9 mouse cellular contexts compared by ENCODE assay signal in the genomic region with DNA sequence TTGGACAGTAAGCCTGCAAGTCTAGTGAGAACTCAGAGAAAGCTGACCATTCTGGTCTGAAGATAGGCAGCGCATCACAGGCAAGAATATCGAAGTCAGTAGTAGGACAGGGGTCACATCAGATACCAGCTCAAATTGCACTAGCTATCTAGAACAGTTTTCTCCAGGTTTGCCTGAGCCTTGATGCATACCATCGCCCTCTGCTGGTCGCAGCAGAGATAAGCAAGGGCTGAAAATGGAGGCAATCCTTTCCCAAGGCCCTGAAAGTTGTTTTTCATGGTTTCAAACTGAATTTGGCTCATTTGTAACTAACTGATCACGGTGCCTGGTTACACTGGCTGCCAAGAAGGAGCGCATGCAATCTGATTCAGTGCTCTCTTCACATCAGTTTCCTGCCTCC. TPM values are rescaled to one million over a fixed set of nuclear protein-coding genes. Genes with fewer than 3 reads are reported as not detected.
DNase-seq lines count a peak whose midpoint lies in the region; ATAC-seq and TF ChIP-seq lines count a peak whose summit lies in the region.
"Had no signal": no experiment of that assay in that cellular context is flagged by ENCODE, and none has a peak within 500 bp of the region (broad histone marks: within the 10 kb centered on the region; RNA-seq: fewer than 3 reads in every experiment).

No protein-coding gene starts in this region.

- intact Hi-C loops in left cerebral cortex, postnatal 36 days (cut with DNase I), result loop anchor here (2.0 kb wide), 1 partner anchor 69 kb away; no protein-coding TSS in a partner anchor

- no peak overlapping the region for H3K4me2 ChIP-seq in liver, embryonic 12.5 days
- no peak overlapping the region for H3K4me2 ChIP-seq in heart, postnatal 0 days (ENCODE audit: low read depth, low read length)
- H3K4me2 ChIP-seq: heart, embryonic 13.5 days had no signal

- H3K4me1 ChIP-seq in liver, embryonic 12.5 days, result no peaks in the 10 kb centered on the region
- H3K4me1 ChIP-seq in heart, postnatal 0 days (ENCODE audit: control insufficient read depth, insufficient read depth), result no peaks in the 10 kb centered on the region; the same call in 1 of the 2 replicates

- H3K9me3 ChIP-seq in liver, embryonic 12.5 days (replicated peaks), result no peaks in the 10 kb centered on the region
- no peaks in the 10 kb centered on the region for H3K9me3 ChIP-seq in heart, postnatal 0 days (replicated peaks; ENCODE audit: control insufficient read depth, low read length)
- H3K9me3 ChIP-seq: heart, embryonic 13.5 days had no signal

- peak; percentile 93 for TF ChIP-seq CTCF in heart, postnatal 0 days (IDR thresholded peaks at IDR 0.05; ENCODE audit: low read depth)

- H3K4me3 ChIP-seq in liver, embryonic 12.5 days, result no peak overlapping the region
- H3K4me3 ChIP-seq in heart, postnatal 0 days (ENCODE audit: low read depth, low read length), result no peak overlapping the region
- H3K4me3 ChIP-seq: heart, embryonic 13.5 days had no signal

- 22% methylated on average over 6 of the region's 6 CpGs for WGBS in liver, embryonic 12.5 days (ENCODE audit: insufficient replicate concordance)
- 19% methylated on average over 6 of the region's 6 CpGs for WGBS in heart, postnatal 0 days

- DNase-seq in liver, result peak; percentile 61
- DNase-seq in Muller cell, postnatal 12 days (ENCODE audit: inconsistent ontology term), result peak; percentile 27
- peak; percentile 48 for DNase-seq in cerebellum, adult 8-10 months
- DNase-seq in heart, postnatal 0 days (ENCODE audit: low spot score), result peak; percentile 68
- peak; percentile 59 to 65 for DNase-seq in left cerebral cortex, postnatal 36 days (ENCODE audit: low spot score in 2 of 2)
- peak; percentile 74 for DNase-seq in retina, embryonic 14.5 days (ENCODE audit: low spot score)

- ATAC-seq in liver, embryonic 12.5 days, result no peak
- ATAC-seq in heart, postnatal 0 days (ENCODE audit: insufficient read depth, low read depth), result no peak
- no peak for ATAC-seq in activated CD4-positive, CD25-positive, alpha-beta regulatory T cell, adult 4 months

- TF ChIP-seq EP300 in heart, postnatal 0 days (IDR thresholded peaks at IDR 0.05; ENCODE audit: low read depth), result no peak

- no peak overlapping the region for H3K9ac ChIP-seq in liver, embryonic 12.5 days
- H3K9ac ChIP-seq in heart, postnatal 0 days (replicated peaks; ENCODE audit: low read depth, low read length), result no peak overlapping the region
- H3K9ac ChIP-seq: heart, embryonic 13.5 days had no signal

- H3K27me3 ChIP-seq in liver, embryonic 12.5 days (replicated peaks), result no peaks in the 10 kb centered on the region
- H3K27me3 ChIP-seq in heart, postnatal 0 days (ENCODE audit: control insufficient read depth, insufficient read depth, low read length), result no peaks in the 10 kb centered on the region
- H3K27me3 ChIP-seq: heart, embryonic 13.5 days had no signal

- no peak overlapping the region for H3K27ac ChIP-seq in liver, embryonic 12.5 days
- no peak overlapping the region for H3K27ac ChIP-seq in heart, postnatal 0 days (ENCODE audit: low read depth)
- H3K27ac ChIP-seq: heart, embryonic 13.5 days had no signal

- H3K36me3 ChIP-seq in liver, embryonic 12.5 days, result peaks cover 23% of the 10 kb centered on the region
- no peaks in the 10 kb centered on the region for H3K36me3 ChIP-seq in heart, postnatal 0 days (replicated peaks; ENCODE audit: control insufficient read depth, insufficient read depth, low read length)

RNA-seq across cellular contexts. Expression of gene Dnaja2, which starts 29.0 kb away (rescaled TPM):
- 124 TPM in 2 replicates for polyA plus RNA-seq in liver, embryonic 12.5 days (2016; fragmentation: Nextera tagmentation; extraction: Ambion mirVana)
- total RNA-seq in heart, postnatal 0 days (2014; rRNA removed; ENCODE audit: low replicate concordance), result 72.3 and 104 TPM in 2 replicates
- 150 and 161 TPM in 2 replicates for polyA plus RNA-seq in heart, postnatal 0 days (2015; fragmentation: Nextera tagmentation; extraction: Ambion mirVana)
- total RNA-seq in left cerebral cortex, postnatal 36 days (2021), result 100 to 1,000 TPM; 179 to 197 TPM
- 100 to 1,000 TPM; 171 to 183 TPM for polyA plus RNA-seq in activated CD4-positive, CD25-positive, alpha-beta regulatory T cell, adult 4 months (2017; shearing (Covaris generic))

RNA-seq across cellular contexts. Expression of gene Gpt2, which starts 33.7 kb away (rescaled TPM):
- polyA plus RNA-seq in liver, embryonic 12.5 days (2016; fragmentation: Nextera tagmentation; extraction: Ambion mirVana), result 18.5 and 20.1 TPM in 2 replicates
- 16.3 and 25.1 TPM in 2 replicates for total RNA-seq in heart, postnatal 0 days (2014; rRNA removed; ENCODE audit: low replicate concordance)
- polyA plus RNA-seq in heart, postnatal 0 days (2015; fragmentation: Nextera tagmentation; extraction: Ambion mirVana), result 5.9 and 6.7 TPM in 2 replicates
- total RNA-seq in left cerebral cortex, postnatal 36 days (2021), result 10 to 100 TPM; 56.3 to 60.1 TPM
- polyA plus RNA-seq in activated CD4-positive, CD25-positive, alpha-beta regulatory T cell, adult 4 months (2017; shearing (Covaris generic)), result under 1 TPM; 0.24 to 0.65 TPM
